Mouse (Mus musculus): Measurements from ENCODE around the gene Pnpla3.
"Not testable (repeated sequence)": the region's sequence is repeated elsewhere in the genome, so short reads cannot be mapped to it uniquely, and the experiment has no call there.

Pnpla3 gene

GRCm38 (mm10) chr15:84167600-84167999 is at the start of gene Pnpla3:
Gene Pnpla3 (plus strand): TSS chr15:84167837.
- peak; percentile 98 for DNase-seq

DNA sequence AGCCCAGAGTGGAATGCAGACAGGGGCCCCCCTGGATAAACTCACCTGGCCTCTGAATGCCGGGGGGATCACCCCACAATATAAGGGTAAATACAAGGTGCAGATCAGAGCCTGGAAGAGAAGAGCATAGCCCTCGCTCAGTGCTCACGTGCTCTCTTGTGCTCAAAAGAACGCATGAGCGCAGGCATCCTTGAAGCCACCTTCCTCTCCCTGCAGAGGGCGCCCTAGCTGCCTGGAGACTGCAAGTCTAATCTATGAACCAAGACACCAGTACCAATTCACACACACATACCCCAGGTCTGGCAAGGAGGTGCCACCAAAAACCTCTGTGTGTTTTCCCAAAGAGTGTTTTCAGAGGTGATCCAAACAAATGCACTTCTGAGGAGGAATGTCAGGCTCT is 47.0 kb upstream of the Pnpla3 start:
- no peak for DNase-seq

- no peak for DNase-seq
These were observed 46.6 kb upstream of the Pnpla3 start for GRCm38 (mm10) chr15:84121036-84121435.

GRCm38 (mm10) chr15:84123075-84123474 is 44.6 kb upstream of the Pnpla3 start, which contains the start of gene Pnpla5:
Gene Pnpla5 (minus strand): TSS chr15:84123175.
- DNase-seq, result no peak

DNA sequence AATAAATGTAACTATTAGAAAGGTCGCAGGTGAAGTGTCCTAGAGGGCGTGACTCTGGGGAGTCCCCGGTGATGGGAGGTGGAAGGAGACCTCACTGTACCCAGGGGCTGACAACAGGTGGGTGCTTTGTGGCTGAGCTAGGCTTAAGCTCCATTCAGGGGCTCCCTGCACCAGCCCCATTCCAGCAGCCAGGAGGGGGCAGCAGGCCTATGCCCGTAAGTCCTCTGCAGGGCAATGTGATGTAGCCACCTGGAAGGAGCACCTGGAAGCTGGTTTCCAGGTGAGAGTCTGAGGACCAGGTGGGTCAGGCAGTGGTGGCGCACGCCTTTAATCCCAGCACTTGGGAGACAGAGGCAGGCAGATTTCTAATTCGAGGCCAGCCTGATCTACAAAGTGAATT is 43.6 kb upstream of the Pnpla3 start:
- no peak for DNase-seq

GRCm38 (mm10) chr15:84126447-84126846 is 41.2 kb upstream of the Pnpla3 start:
- DNase-seq, result no peak

GRCm38 (mm10) chr15:84126871-84127270 is 40.8 kb upstream of the Pnpla3 start:
- DNase-seq, result no peak

- DNase-seq, result no peak
These were observed 36.4 kb upstream of the Pnpla3 start for GRCm38 (mm10) chr15:84131096-84131786.

- no peak for DNase-seq
These were observed 35.7 kb upstream of the Pnpla3 start for GRCm38 (mm10) chr15:84131971-84132370.

DNA sequence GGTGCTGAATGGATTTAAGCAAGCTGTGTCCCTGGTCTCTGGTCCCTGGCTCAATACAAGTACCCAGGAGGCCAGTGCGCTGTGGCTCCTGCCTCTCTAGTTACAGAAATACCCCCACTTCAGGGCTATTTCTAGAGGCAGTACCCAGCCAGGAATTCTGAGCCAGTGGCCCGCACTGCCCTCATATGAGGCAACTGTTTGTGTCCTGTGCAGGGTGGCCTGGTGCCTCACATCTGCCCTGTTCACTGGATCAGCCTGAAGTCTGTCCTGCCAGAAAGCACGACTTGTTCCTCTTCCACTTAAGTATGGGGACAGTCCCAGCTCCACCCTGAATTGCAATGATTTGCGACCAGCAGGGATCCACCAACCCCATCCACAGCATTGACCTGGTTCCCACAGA is 34.2 kb upstream of the Pnpla3 start:
- DNase-seq, result no peak

DNA sequence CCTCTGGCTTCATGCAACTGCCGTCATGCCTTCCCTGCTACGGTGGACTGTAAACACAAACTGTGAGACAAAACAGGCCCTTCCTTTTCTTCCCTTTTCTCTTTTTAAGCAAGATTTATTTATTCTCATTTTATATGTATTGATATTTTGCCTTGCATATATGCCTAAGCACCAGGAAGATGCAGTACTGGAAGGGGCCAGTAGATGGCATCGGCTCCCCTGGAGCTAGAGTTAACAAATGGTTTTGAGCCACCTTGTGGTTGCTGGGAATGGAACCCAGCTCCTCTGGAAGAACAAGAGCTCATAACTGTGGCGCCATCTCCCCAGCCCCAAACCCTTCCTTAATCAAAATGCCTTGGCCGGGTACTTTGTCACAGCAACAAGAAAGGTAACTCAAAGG is 32.2 kb upstream of the Pnpla3 start:
- no peak for DNase-seq

- no peak for DNase-seq
These were observed 30.9 kb upstream of the Pnpla3 start for GRCm38 (mm10) chr15:84136473-84137415.

- DNase-seq, result no peak
These were observed 28.0 kb upstream of the Pnpla3 start for GRCm38 (mm10) chr15:84139592-84140005.

GRCm38 (mm10) chr15:84140109-84140508 is 27.5 kb upstream of the Pnpla3 start:
- no peak for DNase-seq

DNA sequence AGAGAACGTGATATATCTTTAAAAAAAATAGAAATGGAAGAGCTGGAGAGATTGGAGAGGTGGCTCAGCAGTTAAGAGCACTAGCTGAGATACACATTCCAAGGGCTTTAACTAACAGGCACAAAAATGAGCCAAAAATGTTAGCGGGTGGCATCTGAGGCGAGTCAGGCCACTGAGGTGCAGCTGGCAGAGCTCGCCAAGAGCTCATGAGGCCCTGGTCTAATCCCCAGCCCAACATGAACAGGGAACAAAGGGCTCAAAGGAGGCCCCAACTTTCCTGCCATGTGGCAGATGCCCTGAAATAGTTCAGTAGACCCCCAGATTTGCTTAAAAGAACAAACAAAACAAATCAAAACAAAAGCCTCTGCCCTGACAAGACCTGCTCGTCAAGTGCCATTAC is 26.7 kb upstream of the Pnpla3 start:
- no peak for DNase-seq

- no peak for DNase-seq
These were observed 11.5 kb upstream of the Pnpla3 start for GRCm38 (mm10) chr15:84156158-84156557.

DNA sequence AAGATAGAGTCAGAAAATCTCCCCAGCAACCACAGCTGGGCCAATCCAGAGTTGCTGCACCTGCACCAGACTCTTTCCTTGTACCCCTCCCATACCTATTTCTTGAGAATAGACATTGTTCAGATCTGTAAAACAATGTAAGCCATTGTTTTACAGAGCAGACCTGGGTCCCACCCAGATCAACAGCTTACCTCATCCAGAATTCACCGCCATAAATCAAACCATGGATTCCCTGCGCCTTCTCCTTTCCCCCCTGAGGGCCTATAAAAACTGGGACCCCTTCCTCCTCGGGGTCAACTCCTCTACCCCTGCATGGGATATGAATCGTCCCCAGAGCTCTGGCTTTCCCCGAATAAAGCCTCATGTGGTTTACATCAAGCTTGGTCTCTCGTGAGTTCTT is 10.1 kb upstream of the Pnpla3 start:
- DNase-seq, result not testable (repeated sequence)

- no peak for DNase-seq
These were observed 5.8 kb upstream of the Pnpla3 start for GRCm38 (mm10) chr15:84161871-84162270.

DNA sequence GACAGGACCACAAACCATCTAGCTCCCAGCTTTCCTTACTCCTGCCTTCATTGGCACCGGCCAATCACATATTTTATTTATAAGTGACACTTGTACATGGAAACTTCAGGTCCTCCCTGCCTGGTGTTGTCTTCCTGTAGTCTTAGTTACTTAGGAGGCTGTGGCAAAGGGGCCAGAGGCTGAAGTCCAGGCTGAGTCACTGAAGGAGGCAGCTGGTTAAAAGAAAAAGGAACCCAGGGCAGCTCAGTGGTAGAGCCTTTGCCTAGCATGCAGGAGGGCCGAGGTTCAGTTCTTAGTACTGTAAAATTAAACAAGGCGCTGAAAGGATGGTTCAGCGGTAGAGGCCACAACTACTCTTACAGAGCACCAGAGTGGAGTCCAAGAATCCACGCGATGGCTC is 819 bp upstream of the Pnpla3 start:
- DNase-seq, result no peak

GRCm38 (mm10) chr15:84168170-84169161 is 829 bp downstream of the Pnpla3 start:
- DNase-seq, result no peak

GRCm38 (mm10) chr15:84169511-84169910 is 1.9 kb downstream of the Pnpla3 start:
- DNase-seq, result no peak

GRCm38 (mm10) chr15:84171166-84171565 is 3.5 kb downstream of the Pnpla3 start:
- DNase-seq, result no peak

GRCm38 (mm10) chr15:84178733-84179132 is 11.1 kb downstream of the Pnpla3 start:
- DNase-seq, result peak; percentile 38

Data from layer of hippocampus, adult 9-11 months (tissue).